Comparison of ENCODE assay signal across 7 mouse cellular contexts in the genomic region with DNA sequence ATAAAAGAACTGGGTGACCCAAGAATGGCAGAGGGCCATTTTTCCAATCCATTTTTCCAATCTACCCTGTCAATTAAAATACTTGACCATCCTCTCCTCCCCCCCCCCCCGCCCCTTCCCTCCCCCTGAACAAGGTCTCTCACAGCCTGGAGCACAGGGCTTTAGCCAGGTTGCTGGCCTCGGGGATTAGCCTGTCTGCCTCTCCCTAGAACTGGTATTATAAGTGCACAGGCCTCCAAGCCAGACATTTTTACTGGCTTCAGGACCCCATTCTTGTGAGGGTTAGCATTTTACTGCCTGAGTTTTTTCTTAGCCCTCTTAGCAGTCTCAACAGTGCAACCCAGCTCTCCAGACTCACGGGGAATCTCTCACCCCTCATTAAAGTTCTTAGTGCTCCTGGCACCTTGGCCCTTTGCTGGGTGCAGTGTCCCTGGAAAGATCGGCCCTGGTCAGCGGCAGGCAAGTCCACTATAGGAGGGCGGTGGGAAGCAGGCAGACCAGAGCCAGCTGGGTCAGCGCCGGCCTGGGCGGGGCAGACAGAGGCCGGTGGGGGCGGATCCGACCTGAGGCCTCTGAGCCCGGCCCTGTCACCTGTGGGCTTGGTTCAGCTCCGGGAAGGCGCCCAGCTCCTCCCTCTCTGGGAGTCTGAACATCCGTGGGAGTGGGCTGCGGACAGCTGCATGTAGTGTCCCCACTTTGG. TPM values are rescaled to one million over a fixed set of nuclear protein-coding genes. Genes with fewer than 3 reads are reported as not detected.
DNase-seq lines count a peak whose midpoint lies in the region; ATAC-seq and TF ChIP-seq lines count a peak whose summit lies in the region.

Gene Wdr72 (plus strand): TSS at position 596 of the 700 bp plus-strand sequence.

- no peak for TF ChIP-seq EP300 in stomach, postnatal 0 days (optimal IDR thresholded peaks at IDR 0.05)

- no peaks in the 10 kb centered on the region for H3K9me3 ChIP-seq in embryonic facial prominence, embryonic 11.5 days (replicated peaks; ENCODE audit: control insufficient read depth, low read length)
- H3K9me3 ChIP-seq in forebrain, postnatal 0 days (ENCODE audit: low read length): no peaks in the 10 kb centered on the region
- H3K9me3 ChIP-seq in kidney, postnatal 0 days (replicated peaks; ENCODE audit: low read length): no peaks in the 10 kb centered on the region
- H3K9me3 ChIP-seq in stomach, postnatal 0 days (ENCODE audit: control insufficient read depth, low read length): no peaks in the 10 kb centered on the region

- TF ChIP-seq CTCF in forebrain, postnatal 0 days (IDR thresholded peaks at IDR 0.05; ENCODE audit: low read depth): no peak
- no peak for TF ChIP-seq CTCF in kidney, postnatal 0 days (IDR thresholded peaks at IDR 0.05; ENCODE audit: low read depth)
- no peak for TF ChIP-seq CTCF in stomach, postnatal 0 days (IDR thresholded peaks at IDR 0.05; ENCODE audit: low read depth)

- H3K4me3 ChIP-seq in embryonic facial prominence, embryonic 11.5 days (ENCODE audit: low read depth, low read length): peak within 1 kb of the TSS; percentile 18
- H3K4me3 ChIP-seq in forebrain, postnatal 0 days (ENCODE audit: low read depth, low read length): no peak within 1 kb of the TSS
- peak within 1 kb of the TSS; percentile 25 for H3K4me3 ChIP-seq in kidney, postnatal 0 days (replicated peaks; ENCODE audit: low read depth, low read length)
- H3K4me3 ChIP-seq in stomach, postnatal 0 days (ENCODE audit: low read depth, low read length): peak within 1 kb of the TSS; percentile 20

- H3K27ac ChIP-seq in embryonic facial prominence, embryonic 11.5 days (replicated peaks; ENCODE audit: low read depth, low read length): no peak within 1 kb of the TSS
- no peak within 1 kb of the TSS for H3K27ac ChIP-seq in forebrain, postnatal 0 days (ENCODE audit: low read depth, low read length)
- H3K27ac ChIP-seq in kidney, postnatal 0 days: peak within 1 kb of the TSS; percentile 58; the same call in 1 of the 2 replicates
- no peak within 1 kb of the TSS for H3K27ac ChIP-seq in stomach, postnatal 0 days (replicated peaks)

- no peaks in the 10 kb centered on the region for H3K27me3 ChIP-seq in embryonic facial prominence, embryonic 11.5 days (ENCODE audit: control insufficient read depth, insufficient read depth, low read length)
- no peaks in the 10 kb centered on the region for H3K27me3 ChIP-seq in forebrain, postnatal 0 days (ENCODE audit: insufficient read depth, low read length)
- H3K27me3 ChIP-seq in kidney, postnatal 0 days (ENCODE audit: insufficient read depth, low read length): no peaks in the 10 kb centered on the region
- H3K27me3 ChIP-seq in stomach, postnatal 0 days (ENCODE audit: control insufficient read depth, insufficient read depth, low read length): no peaks in the 10 kb centered on the region

- WGBS in embryonic facial prominence, embryonic 11.5 days: 4% methylated on average over 16 of the region's 17 CpGs
- WGBS in forebrain, postnatal 0 days: 12% methylated on average over 16 of the region's 17 CpGs
- 4% methylated on average over 15 of the region's 17 CpGs for WGBS in kidney, postnatal 0 days
- WGBS in stomach, postnatal 0 days: 4% methylated on average over 14 of the region's 17 CpGs

- peak; percentile 12 for DNase-seq in embryonic facial prominence, embryonic 11.5 days (ENCODE audit: low spot score)
- no peak for DNase-seq in forebrain, postnatal 0 days
- DNase-seq in kidney, postnatal 0 days (ENCODE audit: low spot score): peak; percentile 35
- peak; percentile 3 for DNase-seq in lung, postnatal 14 days
- peak; percentile 72 for DNase-seq in stomach, postnatal 0 days (ENCODE audit: low spot score)
- no peak for DNase-seq in thymus, postnatal 36 days

- peak within 1 kb of the TSS; percentile 57 for H3K4me2 ChIP-seq in embryonic facial prominence, embryonic 11.5 days (ENCODE audit: low read depth, low read length)
- peak within 1 kb of the TSS; percentile 34 for H3K4me2 ChIP-seq in forebrain, postnatal 0 days (ENCODE audit: low read depth)
- peak within 1 kb of the TSS; percentile 52 for H3K4me2 ChIP-seq in kidney, postnatal 0 days (ENCODE audit: low read length)
- H3K4me2 ChIP-seq in stomach, postnatal 0 days (replicated peaks; ENCODE audit: low read depth): peak within 1 kb of the TSS; percentile 64

- 0 out of 2 replicates have a peak, but pooled peaks have one; percentile 56 for ATAC-seq in embryonic facial prominence, embryonic 11.5 days (replicated peaks; ENCODE audit: insufficient number of reproducible peaks, low FRiP score, low TSS enrichment, low read depth)
- no peak for ATAC-seq in forebrain, postnatal 0 days
- peak; percentile 91 for ATAC-seq in kidney, postnatal 0 days (replicated peaks; ENCODE audit: low FRiP score, low read depth)
- peak; percentile 89 for ATAC-seq in stomach, postnatal 0 days (ENCODE audit: low FRiP score, low TSS enrichment)
- no peak for ATAC-seq in erythroid progenitor cell, adult 5-6 weeks (replicated peaks; ENCODE audit: low FRiP score, poor library complexity, severe bottlenecking)

- H3K4me1 ChIP-seq in embryonic facial prominence, embryonic 11.5 days (ENCODE audit: control insufficient read depth, insufficient read depth, low read length): no peaks in the 10 kb centered on the region
- no peaks in the 10 kb centered on the region for H3K4me1 ChIP-seq in forebrain, postnatal 0 days (ENCODE audit: insufficient read depth)
- no peaks in the 10 kb centered on the region for H3K4me1 ChIP-seq in kidney, postnatal 0 days (replicated peaks; ENCODE audit: insufficient read depth, low read length)
- H3K4me1 ChIP-seq in stomach, postnatal 0 days (replicated peaks; ENCODE audit: control insufficient read depth, insufficient read depth): no peaks in the 10 kb centered on the region

- H3K36me3 ChIP-seq in embryonic facial prominence, embryonic 11.5 days (replicated peaks; ENCODE audit: control insufficient read depth, insufficient read depth, low read depth, low read length): no peaks in the 10 kb centered on the region
- no peaks in the 10 kb centered on the region for H3K36me3 ChIP-seq in forebrain, postnatal 0 days (ENCODE audit: insufficient read depth)
- H3K36me3 ChIP-seq in kidney, postnatal 0 days (ENCODE audit: insufficient read depth, low read length): no peaks in the 10 kb centered on the region
- no peaks in the 10 kb centered on the region for H3K36me3 ChIP-seq in stomach, postnatal 0 days (ENCODE audit: control insufficient read depth, insufficient read depth, low read length)

- H3K9ac ChIP-seq in embryonic facial prominence, embryonic 11.5 days (replicated peaks; ENCODE audit: low read length): no peak within 1 kb of the TSS
- no peak within 1 kb of the TSS for H3K9ac ChIP-seq in forebrain, postnatal 0 days
- peak within 1 kb of the TSS; percentile 18; the same call in 1 of the 2 replicates for H3K9ac ChIP-seq in kidney, postnatal 0 days (ENCODE audit: low read depth, low read length)
- H3K9ac ChIP-seq in stomach, postnatal 0 days (ENCODE audit: low read length): peak within 1 kb of the TSS; percentile 5

RNA-seq across cellular contexts. Expression of gene Wdr72, which starts in this region (rescaled TPM):
- polyA plus RNA-seq in embryonic facial prominence, embryonic 11.5 days (2014; fragmentation: Nextera tagmentation; extraction: Ambion mirVana): 0.11 and 0.13 TPM in 2 replicates
- total RNA-seq in forebrain, postnatal 0 days (2014; rRNA removed): 0.05 TPM in 1 of 2 replicates, not detected in the other
- polyA plus RNA-seq in forebrain, postnatal 0 days (2015; fragmentation: Nextera tagmentation; extraction: Ambion mirVana): 0.16 and 0.22 TPM in 2 replicates
- polyA plus RNA-seq in kidney, postnatal 0 days (2015; fragmentation: Nextera tagmentation; extraction: Ambion mirVana): 3.6 and 4.1 TPM in 2 replicates
- polyA plus RNA-seq in stomach, postnatal 0 days (2015; fragmentation: Nextera tagmentation; extraction: Ambion mirVana): 0.85 and 1.2 TPM in 2 replicates
- not detected in 2 replicates for total RNA-seq in erythroid progenitor cell, adult 5-6 weeks (2015; ENCODE audit: low replicate concordance)
- not detected in 2 replicates for total RNA-seq in erythroid progenitor cell, adult 5-6 weeks (2017; ENCODE audit: low replicate concordance)

Comparison
In these comparisons a context has a peak if more than half of its experiments do, and no peak if none do; other contexts are left out.
1. Peak in DNase-seq, ATAC-seq, H3K4me3 ChIP-seq and H3K4me2 ChIP-seq in embryonic facial prominence, embryonic 11.5 days; RNA of the gene not detected or under 1 TPM.
2. ATAC-seq: peak in kidney, postnatal 0 days (single experiment) and stomach, postnatal 0 days (single experiment); none in forebrain, postnatal 0 days (single experiment) and erythroid progenitor cell, adult 5-6 weeks (single experiment).
3. DNase-seq: peak in kidney, postnatal 0 days (single experiment), lung, postnatal 14 days (single experiment) and stomach, postnatal 0 days (single experiment); none in forebrain, postnatal 0 days (single experiment) and thymus, postnatal 36 days (0 of 2).
4. H3K9ac ChIP-seq: peak in kidney, postnatal 0 days (single experiment) and stomach, postnatal 0 days (single experiment); none in embryonic facial prominence, embryonic 11.5 days (single experiment) and forebrain, postnatal 0 days (single experiment).
5. Peak in every context shown above with its lines, with median percentiles within 50 percentile points of each other: H3K4me2 ChIP-seq.